Mouse (Mus musculus) yolk sac, embryonic 10.5 days (tissue): Measurements from ENCODE around the gene Gnas.
"Not testable (repeated sequence)": the region's sequence is repeated elsewhere in the genome, so short reads cannot be mapped to it uniquely, and the experiment has no call there.

Experiments
- DNase-seq: peaks from one replicate; pipeline ENCODE4 v3.0.0-alpha.2; 2017; ENCODE audit warnings: low spot score

Gnas gene

GRCm38 (mm10) chr2:174294457-174294856 is 10.3 kb downstream of the Gnas start:
- peak; percentile 61 for DNase-seq

DNA sequence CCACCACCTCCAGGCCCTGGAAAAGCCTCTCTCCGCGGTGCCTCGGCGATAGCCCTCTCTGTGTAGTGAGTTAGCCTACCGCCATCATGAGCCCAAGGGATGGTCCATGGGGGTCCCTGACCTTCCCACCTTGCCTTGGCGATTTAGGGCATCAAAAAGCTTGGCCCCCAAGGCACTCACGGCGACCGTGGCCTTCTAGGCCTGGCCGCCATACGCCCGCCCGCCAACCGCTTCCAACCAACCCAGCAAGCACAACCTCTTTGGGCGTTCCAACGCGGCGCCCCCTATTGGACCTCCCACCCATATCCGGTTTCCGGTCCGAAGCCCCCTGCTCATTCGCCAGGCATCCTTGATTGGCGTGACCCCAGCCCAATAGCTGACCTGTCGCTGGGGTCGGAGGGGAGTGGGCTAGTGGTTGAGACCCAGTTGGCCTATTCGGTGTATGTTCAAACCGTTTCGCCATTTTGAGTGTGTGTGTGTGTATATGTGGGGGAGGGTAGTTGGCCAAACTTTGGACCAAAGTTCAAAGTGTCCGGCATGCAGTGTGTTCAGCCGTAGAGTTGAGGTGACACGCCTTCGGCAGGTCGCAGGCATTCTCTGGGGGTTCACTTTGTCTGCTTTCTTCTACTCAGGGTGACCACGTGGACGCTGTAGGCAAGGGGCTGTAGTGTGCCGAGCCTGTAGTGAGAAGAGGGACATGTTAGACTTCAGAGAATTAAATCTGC is 11.2 kb downstream of the Gnas start:
- peak; percentile 95 for DNase-seq

DNA sequence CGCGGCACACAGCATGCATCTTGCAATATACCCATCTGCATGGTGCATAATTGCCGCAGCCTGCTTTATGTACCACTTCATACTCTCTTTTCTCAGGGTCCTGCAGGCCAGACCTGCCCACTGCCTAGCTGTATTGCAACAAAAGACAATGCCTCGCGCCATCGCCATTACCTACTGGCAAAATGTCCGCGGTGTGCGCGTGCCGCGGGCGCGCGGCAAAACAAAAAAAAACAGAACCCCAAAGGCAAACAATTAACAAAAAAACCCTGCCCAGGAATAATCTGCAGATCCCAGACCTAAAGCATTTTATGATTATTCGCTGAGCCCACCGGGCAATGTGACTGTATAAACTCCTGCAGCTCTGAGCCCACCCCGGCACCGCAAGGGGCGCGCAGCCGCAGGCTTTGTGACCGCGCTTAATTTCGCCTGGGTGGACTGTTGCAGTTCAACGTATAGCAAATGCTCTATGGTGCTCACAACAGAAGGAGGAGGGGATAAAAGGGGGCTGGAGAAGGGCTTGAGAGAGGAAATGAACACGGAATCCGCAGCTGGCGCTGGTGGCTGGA is 11.9 kb downstream of the Gnas start:
- DNase-seq: no peak

DNA sequence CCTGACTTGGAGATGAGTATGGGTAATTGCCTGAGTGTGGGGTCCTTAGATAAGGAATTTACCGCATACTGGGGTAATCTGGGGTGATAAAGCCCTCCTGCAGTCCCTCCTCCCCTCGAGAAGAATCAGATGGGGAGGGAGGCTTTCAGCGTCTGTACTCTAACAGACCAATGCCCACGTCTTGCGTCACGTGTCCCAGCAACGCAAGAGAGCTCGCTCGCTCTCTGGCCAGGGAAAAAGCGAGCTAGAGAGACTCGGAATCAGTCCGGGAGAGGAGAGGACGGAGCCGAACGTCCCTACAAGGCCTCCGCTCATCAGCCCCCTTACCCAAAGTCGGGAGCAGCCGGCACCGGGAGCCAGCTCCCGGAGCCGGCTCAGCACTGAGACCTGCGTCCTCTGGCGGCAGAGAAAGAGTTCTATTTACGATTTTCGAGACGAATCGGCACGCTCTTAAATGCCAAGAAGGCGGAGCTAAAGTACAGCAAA is 13.0 kb downstream of the Gnas start:
- DNase-seq: no peak

GRCm38 (mm10) chr2:174297851-174298250 is 13.7 kb downstream of the Gnas start:
- no peak for DNase-seq

DNA sequence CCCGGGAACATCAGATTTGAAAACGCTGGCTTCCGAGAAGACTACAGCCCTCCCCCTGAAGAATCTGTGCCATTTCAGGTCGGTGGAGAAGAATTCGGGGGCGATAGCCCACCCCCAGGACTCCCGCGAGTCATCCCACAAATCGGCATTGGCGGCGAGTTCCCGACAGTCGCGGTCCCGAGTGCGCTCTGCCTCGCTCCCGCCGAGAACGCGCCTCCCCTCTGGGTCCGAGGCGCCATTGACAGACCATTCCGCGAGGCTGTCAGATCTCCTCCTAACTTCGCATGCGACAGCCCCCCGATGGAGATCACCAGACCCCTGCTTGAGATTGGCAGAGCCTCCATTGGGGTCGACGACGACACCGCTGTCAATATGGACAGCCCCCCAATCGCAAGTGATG is 14.4 kb downstream of the Gnas start:
- no peak for DNase-seq

DNA sequence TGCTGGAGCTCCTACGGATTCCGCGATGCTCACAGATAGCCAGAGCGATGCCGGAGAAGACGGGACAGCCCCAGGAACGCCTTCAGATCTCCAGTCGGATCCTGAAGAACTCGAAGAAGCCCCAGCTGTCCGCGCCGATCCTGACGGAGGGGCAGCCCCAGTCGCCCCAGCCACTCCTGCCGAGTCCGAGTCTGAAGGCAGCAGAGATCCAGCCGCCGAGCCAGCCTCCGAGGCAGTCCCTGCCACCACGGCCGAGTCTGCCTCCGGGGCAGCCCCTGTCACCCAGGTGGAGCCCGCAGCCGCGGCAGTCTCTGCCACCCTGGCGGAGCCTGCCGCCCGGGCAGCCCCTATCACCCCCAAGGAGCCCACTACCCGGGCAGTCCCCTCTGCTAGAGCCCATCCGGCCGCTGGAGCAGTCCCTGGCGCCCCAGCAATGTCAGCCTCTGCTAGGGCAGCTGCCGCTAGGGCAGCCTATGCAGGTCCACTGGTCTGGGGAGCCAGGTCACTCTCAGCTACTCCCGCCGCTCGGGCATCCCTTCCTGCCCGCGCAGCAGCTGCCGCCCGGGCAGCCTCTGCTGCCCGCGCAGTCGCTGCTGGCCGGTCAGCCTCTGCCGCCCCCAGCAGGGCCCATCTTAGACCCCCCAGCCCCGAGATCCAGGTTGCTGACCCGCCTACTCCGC is 15.1 kb downstream of the Gnas start:
- DNase-seq: no peak

DNA sequence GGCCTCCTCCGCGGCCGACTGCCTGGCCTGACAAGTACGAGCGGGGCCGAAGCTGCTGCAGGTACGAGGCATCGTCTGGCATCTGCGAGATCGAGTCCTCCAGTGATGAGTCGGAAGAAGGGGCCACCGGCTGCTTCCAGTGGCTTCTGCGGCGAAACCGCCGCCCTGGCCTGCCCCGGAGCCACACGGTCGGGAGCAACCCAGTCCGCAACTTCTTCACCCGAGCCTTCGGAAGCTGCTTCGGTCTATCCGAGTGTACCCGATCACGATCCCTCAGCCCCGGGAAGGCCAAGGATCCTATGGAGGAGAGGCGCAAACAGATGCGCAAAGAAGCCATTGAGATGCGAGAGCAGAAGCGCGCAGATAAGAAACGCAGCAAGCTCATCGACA is 15.6 kb downstream of the Gnas start:
- no peak for DNase-seq

GRCm38 (mm10) chr2:174300186-174300585 is 16.1 kb downstream of the Gnas start:
- DNase-seq: no peak

GRCm38 (mm10) chr2:174300666-174301065 is 16.5 kb downstream of the Gnas start:
- no peak for DNase-seq

DNA sequence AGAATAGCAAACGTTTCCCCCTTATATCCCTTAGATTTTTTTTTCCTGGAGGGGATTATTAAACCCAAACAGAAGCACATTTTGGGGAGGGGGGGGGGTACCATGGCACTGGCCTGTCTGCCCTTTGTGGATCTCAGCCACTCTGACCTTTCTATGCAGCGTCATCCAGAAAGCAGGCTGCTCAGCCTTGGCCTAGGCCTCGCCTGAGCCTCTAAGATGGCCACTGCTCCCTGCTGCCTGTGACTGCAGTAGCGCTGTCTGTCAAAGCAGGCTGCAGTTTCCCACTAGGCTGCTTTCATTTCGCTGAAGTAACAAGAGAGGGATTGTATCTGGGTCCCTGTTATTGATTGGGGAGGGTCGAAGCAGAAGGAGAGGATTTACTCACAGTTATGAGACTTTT is 18.4 kb downstream of the Gnas start:
- no peak for DNase-seq

GRCm38 (mm10) chr2:174305646-174306045 is 21.5 kb downstream of the Gnas start:
- no peak for DNase-seq

GRCm38 (mm10) chr2:174307903-174308302 is 23.8 kb downstream of the Gnas start:
- DNase-seq: no peak

DNA sequence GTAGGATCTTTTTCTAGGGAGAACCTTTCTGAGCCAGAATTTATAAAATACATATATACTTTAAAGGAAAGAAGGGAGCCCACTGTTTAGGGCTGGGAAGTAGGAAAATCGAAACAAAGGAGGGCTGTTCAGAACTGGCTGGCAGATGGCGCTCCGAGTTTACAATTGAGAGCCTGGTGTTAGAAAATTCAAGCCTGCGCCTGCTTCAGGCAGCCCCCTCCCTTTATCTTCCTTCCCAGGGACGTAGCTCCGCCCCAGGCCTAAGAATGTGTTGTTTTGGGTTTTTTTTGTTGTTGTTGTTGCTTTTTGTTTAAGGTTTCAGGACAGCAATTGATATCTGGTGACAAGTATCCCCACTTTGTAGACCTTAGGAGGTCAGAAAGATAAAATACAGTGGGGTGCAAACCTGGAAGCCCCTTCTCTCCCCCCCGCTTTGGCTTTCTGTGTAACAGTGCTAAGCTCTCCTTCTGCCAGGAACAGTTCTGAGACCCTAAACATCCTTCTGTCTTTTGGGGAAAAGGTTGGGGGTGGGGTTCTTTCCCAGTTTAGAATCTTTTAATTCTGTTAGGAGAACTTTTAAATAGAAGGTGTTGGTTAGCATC is 26.9 kb downstream of the Gnas start:
- no peak for DNase-seq

- no peak for DNase-seq
Observed at GRCm38 (mm10) chr2:174311613-174312012, 27.5 kb downstream of the Gnas start.

DNA sequence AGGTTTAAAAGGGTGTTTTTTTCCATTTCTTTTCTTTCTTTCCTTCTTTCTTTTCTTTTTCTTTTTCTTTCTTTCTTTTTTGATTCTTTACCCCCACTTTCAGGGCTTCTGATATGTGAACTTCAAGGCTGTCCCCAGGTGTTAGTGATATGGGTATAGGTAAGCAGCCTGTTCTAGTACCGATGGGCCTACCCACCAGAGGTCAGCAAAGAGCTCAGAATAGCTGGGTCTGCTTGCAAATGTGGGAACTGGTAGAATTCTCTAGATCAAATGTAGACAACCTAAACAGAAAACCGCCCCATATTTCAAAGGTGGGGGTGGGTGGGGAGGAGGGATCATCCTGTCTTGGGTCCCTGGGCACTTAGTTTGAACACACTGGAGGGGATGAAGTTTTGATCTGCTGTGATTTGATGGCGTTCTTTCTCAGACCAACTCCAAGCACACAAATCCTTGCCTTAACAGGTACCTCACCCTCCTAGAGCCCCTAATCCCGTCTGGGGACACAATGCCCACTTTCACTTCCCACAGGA is 28.1 kb downstream of the Gnas start:
- DNase-seq: peak; percentile 83

- peak; percentile 60 for DNase-seq
Observed at GRCm38 (mm10) chr2:174312661-174313060, 28.5 kb downstream of the Gnas start.

DNA sequence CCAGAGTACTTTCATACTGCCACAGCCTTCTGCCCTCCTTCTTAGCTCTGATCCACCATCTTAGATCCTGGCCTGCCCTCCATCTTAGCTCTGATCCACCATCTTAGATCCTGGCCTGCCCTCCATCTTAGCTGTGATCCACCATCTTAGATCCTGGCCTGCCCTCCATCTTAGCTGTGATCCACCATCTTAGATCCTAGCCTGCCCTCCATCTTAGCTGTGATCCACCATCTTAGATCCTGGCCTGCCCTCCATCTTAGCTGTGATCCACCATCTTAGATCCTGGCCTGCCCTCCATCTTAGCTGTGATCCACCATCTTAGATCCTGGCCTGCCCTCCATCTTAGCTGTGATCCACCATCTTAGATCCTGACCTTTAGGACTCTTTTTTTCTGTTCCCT is 31.3 kb downstream of the Gnas start:
- not testable (repeated sequence) for DNase-seq

DNA sequence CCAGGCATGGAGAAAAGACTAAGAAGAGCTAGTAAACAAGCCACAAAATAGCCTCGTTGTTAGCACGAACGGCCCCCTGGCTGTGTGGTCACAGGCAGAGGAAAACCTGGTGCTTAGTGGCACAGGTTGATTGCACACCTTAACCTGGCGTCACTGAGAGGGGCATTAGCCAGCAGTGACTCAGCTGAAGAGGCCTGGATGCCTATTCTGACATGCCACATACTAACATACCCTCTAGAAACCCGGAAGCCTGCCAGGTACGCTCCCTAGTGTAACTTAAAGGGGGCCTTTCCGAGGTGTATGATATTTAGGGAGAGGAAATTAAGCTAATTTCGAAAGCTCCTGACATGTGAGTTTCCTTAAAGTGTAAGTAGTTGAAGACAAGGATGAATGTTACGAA is 32.5 kb downstream of the Gnas start:
- DNase-seq: no peak

- no peak for DNase-seq
Observed at GRCm38 (mm10) chr2:174325989-174326388, 41.9 kb downstream of the Gnas start.

DNA sequence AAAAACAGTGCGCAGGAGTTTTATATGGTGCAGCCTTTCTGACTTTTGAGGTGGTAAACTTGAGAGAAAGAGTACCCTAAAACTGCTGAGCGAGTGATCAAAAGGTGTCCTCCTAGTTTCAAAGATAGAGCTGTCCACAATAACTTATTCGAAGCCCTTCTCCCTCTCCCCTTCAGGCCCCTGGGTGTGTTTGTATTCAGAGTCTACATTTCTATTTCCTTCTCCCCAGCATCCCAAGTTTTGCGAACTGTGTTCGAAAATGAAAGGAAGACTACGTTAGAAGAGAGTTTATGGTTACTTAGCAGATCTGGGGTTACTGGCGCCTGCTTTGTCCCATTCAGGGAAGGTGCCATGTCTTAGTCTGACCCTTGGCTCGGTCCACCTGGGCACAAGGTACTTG is 42.4 kb downstream of the Gnas start:
- no peak for DNase-seq

- peak; percentile 52 for DNase-seq
Observed at GRCm38 (mm10) chr2:174327295-174327981, 43.3 kb downstream of the Gnas start.
